Mouse (Mus musculus) cerebellum, adult (tissue): ENCODE measurements around the gene Gm6370.
"Not testable (repeated sequence)": the region's sequence is repeated elsewhere in the genome, so short reads cannot be mapped to it uniquely, and the experiment has no call there.

Experiments used
- ATAC-seq: cut with Nextera tagmentation; 2 replicates; pipeline ENCODE4 v1.9.2; 2017; ENCODE audit warnings: mild to moderate bottlenecking, moderate library complexity, mixed read lengths; ENCODE audit not compliant: insufficient number of reproducible peaks, low FRiP score, low TSS enrichment

The Gm6370 gene

GRCm38 (mm10) chr5:146491063-146491462 lies at the start of gene Gm6370:
Gm6370 (plus strand) TSS chr5:146491363.
- ATAC-seq, result not testable (repeated sequence)

DNA sequence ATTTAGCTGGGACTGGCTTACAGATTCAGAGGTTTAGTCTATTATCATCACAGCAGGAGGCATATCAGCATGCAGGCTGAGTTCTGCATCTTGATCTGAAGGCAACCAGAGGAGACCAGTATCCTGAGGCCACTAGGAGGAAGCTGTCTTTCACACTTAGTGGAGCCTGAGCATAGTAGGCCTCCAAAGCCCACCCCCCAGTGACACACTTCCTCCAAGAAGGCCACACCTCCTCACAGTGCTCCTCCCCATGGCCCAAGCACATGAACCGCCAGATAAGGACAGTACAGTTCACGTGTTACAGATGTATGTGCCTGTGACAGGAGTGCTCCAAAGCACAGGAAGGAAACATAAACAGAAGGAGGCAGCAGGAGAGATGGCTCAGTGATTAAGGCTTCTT lies 48.4 kb upstream of the Gm6370 start:
- no peak for ATAC-seq

GRCm38 (mm10) chr5:146446633-146447032 lies 44.5 kb upstream of the Gm6370 start:
- ATAC-seq, result no peak

- no peak for ATAC-seq
These were observed 39.4 kb upstream of the Gm6370 start for GRCm38 (mm10) chr5:146451592-146452254.

GRCm38 (mm10) chr5:146453556-146453955 lies 37.6 kb upstream of the Gm6370 start:
- ATAC-seq, result no peak

DNA sequence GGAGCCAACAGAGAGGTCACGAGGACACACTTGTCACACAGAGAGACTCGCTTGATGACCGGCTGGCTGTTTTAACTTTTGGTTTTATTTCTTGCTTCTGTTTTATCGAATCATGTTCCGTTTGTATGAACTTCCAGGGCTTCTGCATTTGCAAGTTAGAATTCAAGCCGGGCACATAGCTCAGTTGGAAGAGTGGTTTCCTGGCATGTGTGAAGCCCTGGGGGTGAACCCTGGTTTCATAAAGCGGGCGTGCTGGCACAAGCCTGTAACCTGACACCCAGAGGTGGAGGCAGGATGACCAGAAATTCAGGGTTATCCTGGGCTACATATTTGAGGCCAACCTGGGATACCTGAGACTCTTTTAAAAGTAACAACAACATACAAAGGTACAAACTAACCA lies 29.6 kb upstream of the Gm6370 start:
- ATAC-seq, result no peak

DNA sequence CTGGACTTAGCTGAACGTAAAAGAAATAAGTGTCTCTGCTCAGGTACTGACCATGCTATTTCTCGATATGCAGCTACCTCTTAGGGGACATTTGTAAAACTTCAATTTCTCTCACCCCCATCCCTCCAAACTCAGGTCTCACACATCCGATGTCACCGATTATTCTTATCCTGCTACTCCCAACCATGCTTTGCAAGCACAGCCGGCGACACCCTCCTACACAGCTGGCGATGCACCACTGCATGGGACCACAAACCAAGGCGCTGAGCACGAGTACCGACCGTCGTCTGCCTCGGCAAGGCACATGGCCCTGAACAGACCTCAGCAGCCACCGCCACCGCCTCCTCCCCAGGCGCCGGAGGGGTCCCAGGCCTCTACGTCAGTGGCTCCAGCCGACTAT lies 24.5 kb upstream of the Gm6370 start:
- ATAC-seq, result no peak

GRCm38 (mm10) chr5:146468311-146468710 lies 22.9 kb upstream of the Gm6370 start:
- ATAC-seq, result no peak

- no peak for ATAC-seq
These were observed 20.3 kb upstream of the Gm6370 start for GRCm38 (mm10) chr5:146470821-146471220.

DNA sequence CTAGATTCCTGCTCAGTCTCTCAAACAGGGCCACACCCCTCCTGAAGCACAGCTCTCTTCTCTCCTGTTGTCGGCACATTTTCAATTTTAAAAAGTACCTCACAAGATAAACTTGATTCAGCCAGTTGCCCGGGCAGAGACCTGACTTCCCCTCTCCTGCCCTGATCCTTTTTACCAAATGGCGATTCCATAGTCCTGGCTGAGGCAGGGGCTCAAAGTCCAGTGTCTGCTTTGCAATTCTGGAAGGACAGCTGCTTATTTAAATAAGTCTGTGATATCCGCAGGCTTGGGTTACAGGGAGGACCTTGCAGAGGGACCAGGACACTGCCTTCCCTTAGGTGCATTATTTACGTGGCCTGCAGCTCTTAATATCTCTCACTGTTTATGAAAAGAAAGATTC lies 19.9 kb upstream of the Gm6370 start:
- no peak for ATAC-seq

DNA sequence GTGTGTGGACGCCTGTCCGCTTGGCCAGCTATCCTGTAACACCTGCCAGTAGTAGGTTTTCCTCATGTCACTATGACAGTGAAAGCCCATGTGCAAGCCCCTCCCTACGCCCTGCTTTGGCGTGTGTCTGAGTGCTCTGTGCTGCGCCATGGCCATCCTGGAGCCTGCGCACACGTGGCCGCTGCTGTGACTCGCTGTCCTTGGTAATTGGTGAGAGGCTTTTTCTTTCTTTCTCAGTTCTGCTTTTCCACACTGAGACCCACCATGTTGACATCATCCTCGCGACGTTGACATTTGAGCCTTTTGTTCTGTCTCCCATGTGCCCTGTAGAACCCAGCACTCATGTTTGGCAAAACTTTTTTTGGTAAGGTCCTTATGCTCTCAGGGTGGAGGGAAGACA lies 19.3 kb upstream of the Gm6370 start:
- ATAC-seq, result no peak

- not testable (repeated sequence) for ATAC-seq
These were observed 11.6 kb upstream of the Gm6370 start for GRCm38 (mm10) chr5:146479564-146479963.

DNA sequence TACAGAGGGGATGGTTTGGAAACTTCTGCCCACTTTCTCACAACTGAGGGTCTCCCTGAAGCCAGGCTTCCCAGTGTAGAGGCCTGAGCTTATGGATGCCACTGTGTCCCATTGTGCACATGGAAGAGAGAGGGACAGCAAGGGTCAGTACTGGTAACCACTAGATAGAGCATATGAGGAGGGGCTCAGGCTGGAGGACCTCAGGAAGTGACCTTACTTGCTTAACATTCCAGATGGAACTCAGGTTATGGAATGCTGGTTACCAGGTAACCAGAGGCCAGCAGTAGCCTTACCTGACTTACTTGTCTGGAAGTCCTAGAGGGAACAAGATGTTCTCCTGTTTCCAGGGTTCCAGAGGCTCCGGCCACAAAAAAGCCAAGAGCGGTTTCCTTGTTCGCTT lies 9.5 kb upstream of the Gm6370 start, which contains the start of gene Gm6408:
TSS of gene Gm6408 (plus strand) at position 301 of the 400 bp plus-strand sequence.
- ATAC-seq, result not testable (repeated sequence)

DNA sequence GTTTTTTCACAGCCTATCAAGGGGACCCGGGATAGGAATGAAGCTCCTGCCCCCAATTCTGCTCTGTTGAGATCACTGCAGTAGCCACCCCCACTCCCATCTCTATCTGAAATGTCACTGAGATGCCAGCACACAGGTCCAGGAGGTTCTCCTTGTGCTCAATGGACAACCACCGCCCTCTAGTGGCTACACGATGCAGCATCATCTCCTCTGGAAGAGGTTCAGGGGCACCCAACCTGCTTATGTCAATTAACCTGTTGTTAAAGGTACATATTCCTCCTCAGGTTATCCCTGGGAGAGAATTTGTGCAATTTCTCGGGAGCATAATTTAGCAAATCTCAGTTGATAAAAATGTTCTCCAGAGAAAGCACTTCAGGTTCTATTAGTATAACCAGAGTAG lies 2.2 kb upstream of the Gm6370 start:
- not testable (repeated sequence) for ATAC-seq

DNA sequence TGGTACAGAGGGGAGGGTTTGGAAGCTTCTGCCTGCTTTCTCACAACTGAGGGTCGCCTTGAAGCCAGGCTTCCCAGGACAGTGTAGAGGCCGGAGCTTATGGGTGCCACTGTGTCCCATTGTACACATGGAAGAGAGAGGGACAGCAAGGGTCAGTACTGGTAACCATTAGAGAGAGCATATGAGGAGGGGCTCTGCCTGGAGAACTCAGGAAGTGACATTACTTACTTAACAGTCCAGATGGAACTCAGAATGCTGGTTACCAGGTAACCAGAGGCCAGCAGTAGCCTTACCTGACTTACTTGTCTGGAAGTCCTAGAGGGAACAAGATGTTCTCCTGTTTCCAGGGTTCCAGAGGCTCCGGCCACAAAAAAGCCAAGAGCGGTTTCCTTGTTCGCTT lies 10.9 kb downstream of the Gm6370 start, which contains the start of gene 4930449I24Rik:
TSS of gene 4930449I24Rik (plus strand) at position 301 of the 400 bp plus-strand sequence.
- not testable (repeated sequence) for ATAC-seq

GRCm38 (mm10) chr5:146513823-146514222 lies 22.7 kb downstream of the Gm6370 start, which contains the start of gene Gm3402:
Gm3402 (plus strand) TSS chr5:146514123.
- not testable (repeated sequence) for ATAC-seq

DNA sequence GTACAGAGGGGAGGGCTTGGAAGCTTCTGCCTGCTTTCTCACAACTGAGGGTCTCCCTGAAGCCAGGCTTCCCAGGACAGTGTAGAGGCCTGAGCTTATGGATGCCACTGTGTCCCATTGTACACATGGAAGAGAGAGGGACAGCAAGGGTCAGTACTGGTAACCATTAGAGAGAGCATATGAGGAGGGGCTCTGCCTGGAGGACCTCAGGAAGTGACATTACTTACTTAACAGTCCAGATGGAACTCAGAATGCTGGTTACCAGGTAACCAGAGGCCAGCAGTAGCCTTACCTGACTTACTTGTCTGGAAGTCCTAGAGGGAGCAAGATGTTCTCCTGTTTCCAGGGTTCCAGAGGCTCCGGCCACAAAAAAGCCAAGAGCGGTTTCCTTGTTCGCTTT lies 34.3 kb downstream of the Gm6370 start, which contains the start of gene Gm3404:
TSS of gene Gm3404 (plus strand) at position 301 of the 400 bp plus-strand sequence.
- ATAC-seq, result not testable (repeated sequence)

GRCm38 (mm10) chr5:146537347-146537746 lies 46.2 kb downstream of the Gm6370 start, which contains the start of gene Gm3409:
Gm3409 (plus strand) TSS chr5:146537647.
- not testable (repeated sequence) for ATAC-seq
